Mouse (Mus musculus): ENCODE results near the gene Bmper. TPM values are rescaled to one million over a fixed set of nuclear protein-coding genes. Genes with fewer than 3 reads are reported as not detected.

Gene Bmper
- total RNA-seq, 2 experiments from 2014 or later, result 4.8 to 6.6 TPM

GRCm38 (mm10) chr9:23223549-23224077 lies 737 bp downstream of the Bmper start:
- intact Hi-C loops (cut with DNase I), result no loop called here
- peak in 1 of 2 experiments; percentile 32 for DNase-seq (ENCODE audit: extremely low spot score in 1 of 2, low spot score in 2 of 2)

- no peak for DNase-seq (ENCODE audit: extremely low spot score in 1 of 2, low spot score in 2 of 2)
- intact Hi-C loops (cut with DNase I), result no loop called here
Measured at GRCm38 (mm10) chr9:23233464-23234121, 10.7 kb downstream of the Bmper start.

DNA sequence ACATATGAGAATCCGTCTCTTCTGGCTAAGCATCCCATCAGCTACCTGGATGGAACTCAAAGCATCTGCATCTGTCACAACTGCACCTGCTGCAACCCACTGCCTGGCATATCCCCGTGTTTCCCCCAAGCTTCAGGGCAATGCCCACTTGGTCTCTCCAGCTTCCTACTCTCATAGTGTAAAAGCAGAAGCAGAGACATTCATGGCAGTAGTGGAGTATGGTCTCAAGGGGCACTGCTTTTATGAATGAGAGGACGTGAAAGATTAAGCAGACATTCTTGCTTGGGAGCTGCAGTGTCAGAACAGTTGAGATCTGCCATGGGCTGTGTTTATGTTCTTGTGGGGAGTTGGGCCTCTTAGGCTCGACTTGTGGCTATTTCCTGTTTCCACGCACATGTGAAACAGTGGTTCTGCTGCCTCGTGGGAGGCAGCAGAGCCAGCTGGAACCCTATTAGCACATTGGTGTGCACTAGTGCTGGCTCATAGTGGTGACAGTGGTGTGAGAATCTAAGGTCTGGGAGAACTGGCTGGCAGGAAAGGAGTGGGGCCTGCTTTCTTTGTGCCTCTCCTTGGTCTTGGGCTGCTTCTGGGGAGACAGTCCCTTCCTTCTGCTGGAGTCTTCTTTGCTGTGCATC lies 12.6 kb downstream of the Bmper start:
- intact Hi-C loops (cut with DNase I), result no loop called here
- no peak for DNase-seq (ENCODE audit: extremely low spot score in 1 of 2, low spot score in 2 of 2)

GRCm38 (mm10) chr9:23236635-23237279 lies 13.9 kb downstream of the Bmper start:
- DNase-seq (ENCODE audit: extremely low spot score in 1 of 2, low spot score in 2 of 2), result no peak
- intact Hi-C loops (cut with DNase I), result no loop called here

- no peak for DNase-seq (ENCODE audit: extremely low spot score in 1 of 2, low spot score in 2 of 2)
Measured at GRCm38 (mm10) chr9:23239011-23239410, 16.1 kb downstream of the Bmper start.

GRCm38 (mm10) chr9:23242911-23243310 lies 20.0 kb downstream of the Bmper start:
- intact Hi-C loops (cut with DNase I), result loop anchor here (10.0 kb wide), 1 partner anchor 688 kb away; no protein-coding TSS in a partner anchor
- DNase-seq (ENCODE audit: extremely low spot score in 1 of 2, low spot score in 2 of 2), result peak in 1 of 2 experiments; percentile 60

More at GRCm38 (mm10) chr9:23239011-23239410, 16.1 kb downstream of the Bmper start:
- intact Hi-C loops (cut with DNase I), result no loop called here

- intact Hi-C loops (cut with DNase I), result loop anchor here (10.0 kb wide), 1 partner anchor 689 kb away; no protein-coding TSS in a partner anchor
- no peak for DNase-seq (ENCODE audit: extremely low spot score in 1 of 2, low spot score in 2 of 2)
Measured at GRCm38 (mm10) chr9:23243869-23244268, 21.0 kb downstream of the Bmper start.

- intact Hi-C loops (cut with DNase I), result loop anchor here (10.0 kb wide), 1 partner anchor 692 kb away; no protein-coding TSS in a partner anchor
- DNase-seq (ENCODE audit: extremely low spot score in 1 of 2, low spot score in 2 of 2), result no peak
Measured at GRCm38 (mm10) chr9:23246389-23246788, 23.5 kb downstream of the Bmper start.

- peak; percentile 81 to 84 for DNase-seq (ENCODE audit: extremely low spot score in 1 of 2, low spot score in 2 of 2)
- intact Hi-C loops (cut with DNase I), result loop anchor here (10.0 kb wide), 1 partner anchor 545 kb away; no protein-coding TSS in a partner anchor
Measured at GRCm38 (mm10) chr9:23250026-23250425, 27.1 kb downstream of the Bmper start.

DNA sequence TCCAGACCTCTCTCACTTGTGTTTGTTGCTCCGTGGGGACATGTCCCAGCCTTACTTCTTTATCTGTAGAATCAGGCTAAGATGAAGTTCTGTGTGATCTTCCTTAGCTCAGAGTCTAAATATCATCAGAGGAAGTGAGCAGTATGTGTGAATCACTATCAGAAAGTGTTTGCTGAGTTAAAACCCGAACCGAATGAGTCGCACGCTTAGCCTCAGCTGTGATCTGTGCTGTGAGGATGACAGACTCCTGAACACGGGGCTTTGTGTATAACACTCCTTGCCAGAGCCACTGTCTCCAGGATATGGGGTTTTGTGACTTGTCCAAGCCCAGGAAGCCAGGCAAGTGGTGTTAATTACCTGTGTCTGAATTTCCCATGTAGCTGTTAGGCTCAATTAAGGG lies 28.1 kb downstream of the Bmper start:
- intact Hi-C loops (cut with DNase I), result loop anchor here (10.0 kb wide), 1 partner anchor 546 kb away; no protein-coding TSS in a partner anchor

GRCm38 (mm10) chr9:23253624-23254023 lies 30.7 kb downstream of the Bmper start:
- intact Hi-C loops (cut with DNase I), result loop anchor here (10.0 kb wide), 1 partner anchor 549 kb away; no protein-coding TSS in a partner anchor
- DNase-seq (ENCODE audit: extremely low spot score in 1 of 2, low spot score in 2 of 2), result no peak

More for the DNA sequence above, 28.1 kb downstream of the Bmper start:
- no peak for DNase-seq (ENCODE audit: extremely low spot score in 1 of 2, low spot score in 2 of 2)

GRCm38 (mm10) chr9:23254237-23255214 lies 31.6 kb downstream of the Bmper start:
- intact Hi-C loops (cut with DNase I), result loop anchor here (10.0 kb wide), 1 partner anchor 550 kb away; no protein-coding TSS in a partner anchor
- DNase-seq (ENCODE audit: extremely low spot score in 1 of 2, low spot score in 2 of 2), result peak in 1 of 2 experiments; percentile 48

- intact Hi-C loops (cut with DNase I), result loop anchor here (10.0 kb wide), 1 partner anchor 551 kb away; no protein-coding TSS in a partner anchor
- no peak for DNase-seq (ENCODE audit: extremely low spot score in 1 of 2, low spot score in 2 of 2)
Measured at GRCm38 (mm10) chr9:23255841-23256240, 33.0 kb downstream of the Bmper start.

- intact Hi-C loops (cut with DNase I), result loop anchor here (10.0 kb wide), 1 partner anchor 552 kb away; no protein-coding TSS in a partner anchor
- DNase-seq (ENCODE audit: extremely low spot score in 1 of 2, low spot score in 2 of 2), result no peak
Measured at GRCm38 (mm10) chr9:23256576-23256975, 33.7 kb downstream of the Bmper start.

DNA sequence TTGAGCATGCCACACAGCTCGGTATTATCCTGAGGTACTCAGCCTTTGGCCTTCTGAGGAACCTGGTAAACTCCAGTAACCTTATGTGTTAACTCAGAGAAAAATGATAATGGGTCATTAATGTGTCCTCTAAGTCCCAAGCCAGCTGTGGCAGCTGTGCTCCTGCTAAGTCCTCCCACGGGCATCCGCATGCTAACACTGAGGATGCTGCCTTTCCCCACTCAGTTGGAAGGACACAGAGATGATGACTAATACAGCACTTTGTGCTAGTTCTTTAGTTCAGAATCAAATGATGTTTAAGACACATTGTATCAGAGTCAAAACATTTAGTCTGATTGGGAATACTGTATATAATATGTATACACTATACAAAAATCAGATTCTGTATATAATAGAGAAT lies 39.0 kb downstream of the Bmper start:
- intact Hi-C loops (cut with DNase I), result no loop called here
- no peak for DNase-seq (ENCODE audit: extremely low spot score in 1 of 2, low spot score in 2 of 2)

GRCm38 (mm10) chr9:23262851-23263250 lies 40.0 kb downstream of the Bmper start:
- DNase-seq (ENCODE audit: extremely low spot score in 1 of 2, low spot score in 2 of 2), result no peak
- intact Hi-C loops (cut with DNase I), result no loop called here

- intact Hi-C loops (cut with DNase I), result no loop called here
- DNase-seq (ENCODE audit: extremely low spot score in 1 of 2, low spot score in 2 of 2), result no peak
Measured at GRCm38 (mm10) chr9:23264471-23264870, 41.6 kb downstream of the Bmper start.

- intact Hi-C loops (cut with DNase I), result no loop called here
- DNase-seq (ENCODE audit: extremely low spot score in 1 of 2, low spot score in 2 of 2), result no peak
Measured at GRCm38 (mm10) chr9:23268609-23269008, 45.7 kb downstream of the Bmper start.
